Mouse (Mus musculus): Measurements from ENCODE around the gene Xrn1. TPM values are rescaled to one million over a fixed set of nuclear protein-coding genes. Genes with fewer than 3 reads are reported as not detected.

Gene Xrn1
- polyA plus RNA-seq, 1 experiment: 1.8 TPM

DNA sequence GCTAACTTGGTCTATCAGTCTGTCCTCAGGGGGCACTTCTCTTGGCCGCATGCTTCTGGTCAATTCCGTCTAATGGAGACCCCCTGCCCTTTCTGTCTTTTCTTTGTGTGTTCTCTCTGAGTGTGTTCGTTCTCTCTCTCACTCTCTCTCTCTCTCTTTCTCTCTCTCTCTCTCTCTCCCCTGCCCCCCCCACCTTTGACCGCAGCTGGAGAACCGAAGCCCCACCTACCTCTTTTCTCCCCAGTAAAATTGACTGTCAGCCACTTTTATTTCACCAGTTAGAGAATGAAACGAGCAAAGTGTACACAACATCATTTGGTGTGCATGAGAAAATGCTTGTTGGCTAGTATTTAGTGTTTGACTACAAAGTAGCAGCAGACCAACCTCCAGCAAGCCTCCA lies 4.7 kb downstream of the Xrn1 start:
- Histone ChIP-seq H3K27ac (ENCODE audit: insufficient read depth, low read depth, low read length) (peak overlapping the region; percentile 17; the same call in 1 of the 2 replicates), H3K27me3 (ENCODE audit: control insufficient read depth, insufficient read depth, low read length) (no peaks in the 10 kb centered on the region), H3K4me1 (ENCODE audit: control insufficient read depth, insufficient read depth, insufficient read length, low read length) (peaks cover 12% of the 10 kb centered on the region; the same call in 1 of the 2 replicates), H3K4me3 (ENCODE audit: low read depth, low read length) (no peak overlapping the region), H3K36me3 (ENCODE audit: control insufficient read depth, insufficient read depth, low read length) (no peaks in the 10 kb centered on the region; the same call in 1 of the 2 replicates)
- WGBS: 63% methylated on average over 6 of the region's 6 CpGs
- TF ChIP-seq CTCF (IDR thresholded peaks at IDR 0.05; ENCODE audit: extremely low read depth, insufficient read length, insufficient replicate concordance, low read depth, low read length): no peak
- no peak for TF ChIP-seq POLR2A (IDR thresholded peaks at IDR 0.05; ENCODE audit: low read depth, low read length)

- Histone ChIP-seq H3K4me3 (ENCODE audit: low read depth, low read length) (no peak overlapping the region), H3K27me3 (ENCODE audit: control insufficient read depth, insufficient read depth, low read length) (no peaks in the 10 kb centered on the region), H3K4me1 (ENCODE audit: control insufficient read depth, insufficient read depth, insufficient read length, low read length) (peaks cover 12% of the 10 kb centered on the region; the same call in 1 of the 2 replicates), H3K36me3 (ENCODE audit: control insufficient read depth, insufficient read depth, low read length) (peaks cover 3% of the 10 kb centered on the region; the same call in 1 of the 2 replicates), H3K27ac (ENCODE audit: insufficient read depth, low read depth, low read length) (peak overlapping the region; percentile 17; the same call in 1 of the 2 replicates)
- 61% methylated on average over 3 of the region's 3 CpGs for WGBS
- no peak for TF ChIP-seq POLR2A (IDR thresholded peaks at IDR 0.05; ENCODE audit: low read depth, low read length)
- no peak for TF ChIP-seq CTCF (IDR thresholded peaks at IDR 0.05; ENCODE audit: extremely low read depth, insufficient read length, insufficient replicate concordance, low read depth, low read length)
Observed at GRCm38 (mm10) chr9:95959732-95960428, 5.3 kb downstream of the Xrn1 start.

DNA sequence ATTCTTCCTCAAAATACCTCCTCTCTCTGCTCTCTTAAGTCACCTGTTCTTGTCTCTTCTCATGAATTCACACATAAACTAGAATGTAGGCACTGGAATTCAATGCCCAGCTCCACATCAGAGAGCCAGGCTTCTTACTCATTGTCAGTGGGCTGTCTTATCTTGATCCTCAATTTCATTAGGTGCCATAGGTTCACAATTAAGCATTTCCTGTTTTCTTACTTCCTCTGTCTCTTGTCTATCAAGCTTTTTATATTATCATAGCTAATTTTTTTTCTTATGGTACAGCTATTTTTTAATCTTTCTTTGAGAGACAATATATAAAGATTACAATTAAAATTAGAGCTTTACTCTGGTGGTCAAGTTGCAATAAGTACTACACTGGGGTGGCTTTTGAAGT lies 6.5 kb downstream of the Xrn1 start:
- peaks cover 5% of the 10 kb centered on the region for H3K36me3 ChIP-seq (ENCODE audit: control insufficient read depth, insufficient read depth, low read length)
- no peak overlapping the region for H3K27ac ChIP-seq (ENCODE audit: insufficient read depth, low read depth, low read length)
- peaks cover 12% of the 10 kb centered on the region; the same call in 1 of the 2 replicates for H3K4me1 ChIP-seq (ENCODE audit: control insufficient read depth, insufficient read depth, insufficient read length, low read length)
- no peak for TF ChIP-seq POLR2A (IDR thresholded peaks at IDR 0.05; ENCODE audit: low read depth, low read length)
- no peak for TF ChIP-seq CTCF (IDR thresholded peaks at IDR 0.05; ENCODE audit: extremely low read depth, insufficient read length, insufficient replicate concordance, low read depth, low read length)
- no peaks in the 10 kb centered on the region for H3K27me3 ChIP-seq (ENCODE audit: control insufficient read depth, insufficient read depth, low read length)
- H3K4me3 ChIP-seq (ENCODE audit: low read depth, low read length): no peak overlapping the region

DNA sequence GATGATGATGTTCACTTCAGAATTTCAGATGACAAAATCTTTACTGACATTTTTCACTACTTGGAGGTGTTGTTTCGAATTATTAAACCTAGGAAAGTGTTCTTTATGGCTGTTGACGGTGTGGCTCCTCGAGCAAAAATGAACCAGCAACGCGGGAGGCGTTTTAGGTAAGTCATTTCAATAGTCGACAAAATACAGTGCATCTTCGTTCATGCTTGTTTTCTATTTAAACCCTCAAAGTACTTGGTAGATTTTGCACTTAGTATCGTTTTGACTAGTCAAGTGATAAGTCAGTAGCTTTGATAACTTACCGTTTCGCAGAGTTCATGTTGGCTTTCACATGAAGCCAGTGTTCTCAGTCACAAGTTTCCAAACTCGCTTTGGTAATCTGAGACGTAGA lies 9.5 kb downstream of the Xrn1 start:
- H3K27ac ChIP-seq (ENCODE audit: insufficient read depth, low read depth, low read length): no peak overlapping the region
- H3K27me3 ChIP-seq (ENCODE audit: control insufficient read depth, insufficient read depth, low read length): no peaks in the 10 kb centered on the region
- H3K36me3 ChIP-seq (ENCODE audit: control insufficient read depth, insufficient read depth, low read length): peaks cover 19% of the 10 kb centered on the region
- H3K4me1 ChIP-seq (ENCODE audit: control insufficient read depth, insufficient read depth, insufficient read length, low read length): peaks cover 10% of the 10 kb centered on the region; the same call in 1 of the 2 replicates
- no peak overlapping the region for H3K4me3 ChIP-seq (ENCODE audit: low read depth, low read length)
- 92% methylated on average over 13 of the region's 13 CpGs for WGBS
- no peak for TF ChIP-seq POLR2A (IDR thresholded peaks at IDR 0.05; ENCODE audit: low read depth, low read length)
- no peak for TF ChIP-seq CTCF (IDR thresholded peaks at IDR 0.05; ENCODE audit: extremely low read depth, insufficient read length, insufficient replicate concordance, low read depth, low read length)

DNA sequence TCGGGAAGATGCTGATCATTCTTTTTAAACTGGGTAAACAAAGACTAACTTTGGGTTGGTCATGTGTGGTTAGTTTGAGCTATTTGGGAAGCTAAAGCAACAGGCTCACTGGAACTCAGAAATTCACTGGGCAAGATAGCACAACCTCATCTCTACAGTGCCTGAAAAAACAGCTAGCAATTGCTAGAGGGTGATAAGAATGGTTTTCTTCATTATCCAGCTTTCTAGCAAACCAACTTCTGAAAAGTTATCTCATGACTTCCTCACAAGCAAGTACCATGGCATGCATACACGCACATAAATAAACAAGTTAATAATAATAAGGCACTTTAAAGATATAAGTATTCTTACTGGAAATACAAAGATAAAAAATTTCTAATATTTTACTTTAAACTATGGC lies 23.7 kb downstream of the Xrn1 start:
- no peak overlapping the region for H3K4me3 ChIP-seq (ENCODE audit: low read depth, low read length)
- no peak for TF ChIP-seq POLR2A (IDR thresholded peaks at IDR 0.05; ENCODE audit: low read depth, low read length)
- TF ChIP-seq CTCF (IDR thresholded peaks at IDR 0.05; ENCODE audit: extremely low read depth, insufficient read length, insufficient replicate concordance, low read depth, low read length): no peak
- WGBS: 79% methylated on average over 2 of the region's 2 CpGs
- H3K4me1 ChIP-seq (ENCODE audit: control insufficient read depth, insufficient read depth, insufficient read length, low read length): no peaks in the 10 kb centered on the region
- no peak overlapping the region for H3K27ac ChIP-seq (ENCODE audit: insufficient read depth, low read depth, low read length)
- H3K27me3 ChIP-seq (ENCODE audit: control insufficient read depth, insufficient read depth, low read length): no peaks in the 10 kb centered on the region
- peaks cover 53% of the 10 kb centered on the region for H3K36me3 ChIP-seq (ENCODE audit: control insufficient read depth, insufficient read depth, low read length)

DNA sequence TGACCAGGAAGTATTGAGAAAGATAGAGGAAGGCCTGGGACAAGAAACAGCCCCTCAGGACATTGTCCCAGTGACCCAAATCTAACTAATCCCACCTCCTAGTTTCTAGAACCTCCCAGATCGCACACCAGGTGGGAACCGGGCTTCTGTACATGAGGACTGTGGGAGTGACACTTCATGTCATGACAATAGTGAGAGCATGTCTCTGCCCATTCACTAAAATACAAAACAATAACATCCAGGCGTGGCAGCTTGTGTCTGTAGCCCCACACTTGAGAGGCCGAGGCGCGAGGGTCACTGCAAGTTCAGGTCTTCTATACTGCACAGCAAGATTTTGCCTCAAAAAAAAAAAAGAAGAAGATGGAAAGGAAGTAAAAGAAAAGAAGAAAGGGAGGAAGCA lies 25.3 kb downstream of the Xrn1 start:
- H3K36me3 ChIP-seq (ENCODE audit: control insufficient read depth, insufficient read depth, low read length): peaks cover 53% of the 10 kb centered on the region
- no peak for TF ChIP-seq CTCF (IDR thresholded peaks at IDR 0.05; ENCODE audit: extremely low read depth, insufficient read length, insufficient replicate concordance, low read depth, low read length)
- TF ChIP-seq POLR2A (IDR thresholded peaks at IDR 0.05; ENCODE audit: low read depth, low read length): no peak
- H3K27ac ChIP-seq (ENCODE audit: insufficient read depth, low read depth, low read length): no peak overlapping the region
- 91% methylated on average over 6 of the region's 6 CpGs for WGBS
- H3K27me3 ChIP-seq (ENCODE audit: control insufficient read depth, insufficient read depth, low read length): no peaks in the 10 kb centered on the region
- H3K4me1 ChIP-seq (ENCODE audit: control insufficient read depth, insufficient read depth, insufficient read length, low read length): no peaks in the 10 kb centered on the region
- no peak overlapping the region for H3K4me3 ChIP-seq (ENCODE audit: low read depth, low read length)

GRCm38 (mm10) chr9:95992255-95992654 lies 37.7 kb downstream of the Xrn1 start:
- peaks cover 36% of the 10 kb centered on the region for H3K36me3 ChIP-seq (ENCODE audit: control insufficient read depth, insufficient read depth, low read length)
- no peaks in the 10 kb centered on the region for H3K27me3 ChIP-seq (ENCODE audit: control insufficient read depth, insufficient read depth, low read length)
- WGBS: 97% methylated on average over 2 of the region's 2 CpGs
- TF ChIP-seq CTCF (IDR thresholded peaks at IDR 0.05; ENCODE audit: extremely low read depth, insufficient read length, insufficient replicate concordance, low read depth, low read length): no peak
- H3K27ac ChIP-seq (ENCODE audit: insufficient read depth, low read depth, low read length): no peak overlapping the region
- no peaks in the 10 kb centered on the region for H3K4me1 ChIP-seq (ENCODE audit: control insufficient read depth, insufficient read depth, insufficient read length, low read length)
- H3K4me3 ChIP-seq (ENCODE audit: low read depth, low read length): no peak overlapping the region

All from small intestine, adult 2 months (tissue).